Mouse (Mus musculus) bone marrow, adult 2 months (tissue): ENCODE measurements around the gene Il34. TPM values are rescaled to one million over a fixed set of nuclear protein-coding genes. Genes with fewer than 3 reads are reported as not detected.

Experiments
- H3K27ac ChIP-seq: fragments of 200-500 bp; 2 replicates; pipeline ENCODE4 v1.5.1; 2012; ENCODE audit warnings: low read depth, mild to moderate bottlenecking, control low read depth, inconsistent platforms, low read length; ENCODE audit not compliant: control insufficient read depth, poor library complexity, insufficient read depth
- H3K4me1 ChIP-seq: fragments of 200-500 bp; 2 replicates; pipeline ENCODE4 v1.6.1; 2011; ENCODE audit warnings: low read length; ENCODE audit not compliant: control insufficient read depth, insufficient read depth
- H3K4me3 ChIP-seq: fragments of 200-500 bp; replicated peaks from 2 replicates; pipeline ENCODE3; 2011; ENCODE audit warnings: mild to moderate bottlenecking, low read depth, low read length, control low read depth; ENCODE audit not compliant: control insufficient read depth
- CTCF ChIP-seq: fragments of 200-500 bp; IDR thresholded peaks from 2 replicates; pipeline ENCODE4 v1.5.1; 2011; ENCODE audit warnings: low read length, control low read depth; ENCODE audit not compliant: control insufficient read depth, insufficient read depth
- POLR2A ChIP-seq: fragments of 200-500 bp; IDR thresholded peaks from 2 replicates; pipeline ENCODE4 v1.6.1; 2011; ENCODE audit warnings: low read depth, mild to moderate bottlenecking, control low read depth, low read length, borderline replicate concordance; ENCODE audit not compliant: control insufficient read depth
- WGBS: fragments of 180-500 bp; shearing (Covaris S2); methylation state at CpG from one replicate; pipeline ENCODE4 v1.1.7; 2018; 5-methylcytosine and 5-hydroxymethylcytosine counted together
- polyA plus RNA-seq: library from polyadenylated mRNA; stranded (reverse); fragments of >200 nt; gene quantifications from 2 replicates; pipeline ENCODE4 v1.2.4, GENCODE M21; 2011; ENCODE audit warnings: low replicate concordance; ENCODE audit not compliant: missing spikeins, insufficient read depth, insufficient read length

The Il34 gene
- polyA plus RNA-seq, 1 experiment, result 25.8 TPM

- no peak for TF ChIP-seq CTCF
- TF ChIP-seq POLR2A, result no peak
- WGBS, result 84% methylated on average over 5 of the region's 5 CpGs
- Histone ChIP-seq H3K27ac (no peak overlapping the region), H3K4me1 (peaks cover 2% of the 10 kb centered on the region), H3K4me3 (no peak overlapping the region)
Measured at GRCm38 (mm10) chr8:110843207-110843606, 37.5 kb upstream of the Il34 start.

- no peak overlapping the region for H3K27ac ChIP-seq
- TF ChIP-seq CTCF, result no peak
- TF ChIP-seq POLR2A, result no peak
- H3K4me1 ChIP-seq, result peaks cover 2% of the 10 kb centered on the region
- WGBS, result 79% methylated on average over 3 of the region's 3 CpGs
- H3K4me3 ChIP-seq, result no peak overlapping the region
Measured at GRCm38 (mm10) chr8:110842012-110842574, 36.4 kb upstream of the Il34 start.

GRCm38 (mm10) chr8:110831956-110832355 lies 26.2 kb upstream of the Il34 start:
- TF ChIP-seq CTCF (no peak), POLR2A (no peak)
- 84% methylated on average over 3 of the region's 3 CpGs for WGBS
- no peak overlapping the region for H3K4me3 ChIP-seq
- no peak overlapping the region for H3K27ac ChIP-seq
- no peaks in the 10 kb centered on the region for H3K4me1 ChIP-seq

GRCm38 (mm10) chr8:110828511-110828910 lies 22.8 kb upstream of the Il34 start:
- TF ChIP-seq CTCF (no peak), POLR2A (no peak)
- Histone ChIP-seq H3K4me1 (no peaks in the 10 kb centered on the region), H3K27ac (no peak overlapping the region), H3K4me3 (no peak overlapping the region)
- 73% methylated on average over 3 of the region's 3 CpGs for WGBS

- 85% methylated on average over 1 of the region's 1 CpGs for WGBS
- TF ChIP-seq POLR2A, result no peak
- no peak for TF ChIP-seq CTCF
Measured at GRCm38 (mm10) chr8:110824861-110825260, 19.1 kb upstream of the Il34 start.

GRCm38 (mm10) chr8:110821960-110822359 lies 16.2 kb upstream of the Il34 start:
- WGBS, result 72% methylated on average over 3 of the region's 3 CpGs
- TF ChIP-seq CTCF (no peak), POLR2A (no peak)
- Histone ChIP-seq H3K4me1 (no peaks in the 10 kb centered on the region), H3K27ac (no peak overlapping the region), H3K4me3 (no peak overlapping the region)

More at GRCm38 (mm10) chr8:110824861-110825260, 19.1 kb upstream of the Il34 start:
- no peaks in the 10 kb centered on the region for H3K4me1 ChIP-seq
- no peak overlapping the region for H3K4me3 ChIP-seq
- H3K27ac ChIP-seq, result no peak overlapping the region

GRCm38 (mm10) chr8:110820257-110820656 lies 14.5 kb upstream of the Il34 start:
- H3K27ac ChIP-seq, result no peak overlapping the region
- TF ChIP-seq POLR2A, result no peak
- TF ChIP-seq CTCF, result no peak
- H3K4me1 ChIP-seq, result no peaks in the 10 kb centered on the region
- no peak overlapping the region for H3K4me3 ChIP-seq
- WGBS, result 90% methylated on average over 2 of the region's 2 CpGs

GRCm38 (mm10) chr8:110818593-110818992 lies 12.9 kb upstream of the Il34 start:
- no peak overlapping the region for H3K27ac ChIP-seq
- WGBS, result 75% methylated on average over 3 of the region's 3 CpGs

GRCm38 (mm10) chr8:110816990-110817389 lies 11.3 kb upstream of the Il34 start:
- H3K4me3 ChIP-seq, result no peak overlapping the region
- no peak for TF ChIP-seq CTCF
- no peak for TF ChIP-seq POLR2A
- no peak overlapping the region for H3K27ac ChIP-seq
- 96% methylated on average over 1 of the region's 1 CpGs for WGBS
- no peaks in the 10 kb centered on the region for H3K4me1 ChIP-seq

More at GRCm38 (mm10) chr8:110818593-110818992, 12.9 kb upstream of the Il34 start:
- no peak for TF ChIP-seq POLR2A
- TF ChIP-seq CTCF, result no peak
- Histone ChIP-seq H3K4me3 (no peak overlapping the region), H3K4me1 (no peaks in the 10 kb centered on the region)

- WGBS, result 75% methylated on average over 3 of the region's 3 CpGs
- no peaks in the 10 kb centered on the region for H3K4me1 ChIP-seq
- H3K4me3 ChIP-seq, result no peak overlapping the region
- TF ChIP-seq CTCF, result no peak
- H3K27ac ChIP-seq, result no peak overlapping the region
Measured at GRCm38 (mm10) chr8:110815308-110815707, 9.6 kb upstream of the Il34 start.
